Mouse (Mus musculus): ENCODE results near the gene Cachd1. TPM values are rescaled to one million over a fixed set of nuclear protein-coding genes. Genes with fewer than 3 reads are reported as not detected.

The Cachd1 gene
- polyA plus RNA-seq, 1 experiment from 2014 or later, result 42.3 TPM

DNA sequence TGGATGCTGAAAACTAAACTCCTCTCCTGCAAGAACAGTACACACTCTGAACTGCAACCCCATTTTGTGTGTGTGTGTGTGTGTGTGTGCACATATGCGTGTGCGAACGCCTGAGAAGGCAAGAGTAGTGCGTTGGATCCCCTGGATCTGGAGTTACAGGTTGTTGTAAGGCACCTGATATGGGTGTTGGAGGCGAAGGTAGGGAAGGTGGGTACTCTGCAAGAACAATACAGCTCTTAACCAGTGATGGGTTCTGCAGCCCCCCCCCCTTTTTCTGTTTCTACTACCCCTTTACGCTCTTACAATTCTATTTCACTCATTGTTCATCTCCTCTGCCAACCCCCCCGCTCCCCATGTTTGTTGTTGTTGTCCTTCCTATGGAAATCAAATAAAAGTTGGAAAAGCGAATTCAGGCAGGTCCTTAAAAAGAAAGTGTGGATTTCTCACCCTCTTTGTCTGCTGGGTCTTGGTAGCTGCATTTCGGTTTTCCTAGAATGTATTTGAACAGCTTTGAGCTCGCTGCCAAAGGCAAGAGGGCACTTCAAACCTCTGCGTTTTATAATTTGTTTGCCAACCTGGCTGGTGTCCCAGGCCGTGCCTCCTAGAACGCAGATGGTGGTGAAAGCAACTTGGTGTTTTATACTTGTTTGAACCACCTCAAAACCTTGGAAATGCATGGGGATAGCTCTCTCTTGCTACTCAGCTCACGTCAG, 24.4 kb downstream of the Cachd1 start:
- DNase-seq (ENCODE audit: low spot score), result no peak
- WGBS, result 92% methylated on average over 14 of the region's 14 CpGs
- Histone ChIP-seq H3K9me3 (ENCODE audit: control insufficient read depth, low read length) (no peaks in the 10 kb centered on the region), H3K27me3 (ENCODE audit: control insufficient read depth, insufficient read depth, low read length) (no peaks in the 10 kb centered on the region), H3K4me1 (ENCODE audit: control insufficient read depth, insufficient read depth, low read length) (peaks cover 34% of the 10 kb centered on the region), H3K4me2 (ENCODE audit: low read depth, severe bottlenecking) (no peak overlapping the region), H3K36me3 (ENCODE audit: control insufficient read depth, insufficient read depth, low read length) (no peaks in the 10 kb centered on the region), H3K9ac (ENCODE audit: low read length) (no peak overlapping the region), H3K4me3 (ENCODE audit: low read depth, low read length) (no peak overlapping the region), H3K27ac (replicated peaks; ENCODE audit: low read depth, low read length) (no peak overlapping the region)
- no peak for ATAC-seq (ENCODE audit: insufficient number of reproducible peaks, low FRiP score, low TSS enrichment, low read depth)

DNA sequence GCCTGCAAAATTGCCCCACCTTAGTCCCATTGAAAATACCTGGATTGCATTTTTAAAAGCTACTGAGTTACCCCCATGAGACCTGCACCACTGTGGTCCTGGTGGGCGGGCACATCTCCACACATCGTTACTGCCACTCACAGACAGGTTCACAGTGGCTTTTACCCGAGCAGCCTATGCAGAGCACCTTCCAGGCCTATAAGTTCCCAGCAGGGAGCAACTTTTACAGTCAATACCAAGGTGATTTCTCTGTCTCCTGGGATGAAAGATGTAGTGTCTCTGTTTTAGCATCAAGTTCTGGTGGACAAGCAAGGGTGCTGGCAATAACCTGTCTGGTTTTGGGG, 24.9 kb downstream of the Cachd1 start:
- no peaks in the 10 kb centered on the region for H3K36me3 ChIP-seq (ENCODE audit: control insufficient read depth, insufficient read depth, low read length)
- WGBS, result 46% methylated on average over 3 of the region's 3 CpGs
- H3K4me3 ChIP-seq (ENCODE audit: low read depth, low read length), result no peak overlapping the region
- no peaks in the 10 kb centered on the region for H3K27me3 ChIP-seq (ENCODE audit: control insufficient read depth, insufficient read depth, low read length)
- H3K9me3 ChIP-seq (ENCODE audit: control insufficient read depth, low read length), result no peaks in the 10 kb centered on the region
- peaks cover 29% of the 10 kb centered on the region for H3K4me1 ChIP-seq (ENCODE audit: control insufficient read depth, insufficient read depth, low read length)
- H3K4me2 ChIP-seq (ENCODE audit: low read depth, severe bottlenecking), result no peak overlapping the region
- H3K9ac ChIP-seq (ENCODE audit: low read length), result no peak overlapping the region
- ATAC-seq (ENCODE audit: insufficient number of reproducible peaks, low FRiP score, low TSS enrichment, low read depth) (no peak), DNase-seq (ENCODE audit: low spot score) (no peak)
- no peak overlapping the region for H3K27ac ChIP-seq (replicated peaks; ENCODE audit: low read depth, low read length)

DNA sequence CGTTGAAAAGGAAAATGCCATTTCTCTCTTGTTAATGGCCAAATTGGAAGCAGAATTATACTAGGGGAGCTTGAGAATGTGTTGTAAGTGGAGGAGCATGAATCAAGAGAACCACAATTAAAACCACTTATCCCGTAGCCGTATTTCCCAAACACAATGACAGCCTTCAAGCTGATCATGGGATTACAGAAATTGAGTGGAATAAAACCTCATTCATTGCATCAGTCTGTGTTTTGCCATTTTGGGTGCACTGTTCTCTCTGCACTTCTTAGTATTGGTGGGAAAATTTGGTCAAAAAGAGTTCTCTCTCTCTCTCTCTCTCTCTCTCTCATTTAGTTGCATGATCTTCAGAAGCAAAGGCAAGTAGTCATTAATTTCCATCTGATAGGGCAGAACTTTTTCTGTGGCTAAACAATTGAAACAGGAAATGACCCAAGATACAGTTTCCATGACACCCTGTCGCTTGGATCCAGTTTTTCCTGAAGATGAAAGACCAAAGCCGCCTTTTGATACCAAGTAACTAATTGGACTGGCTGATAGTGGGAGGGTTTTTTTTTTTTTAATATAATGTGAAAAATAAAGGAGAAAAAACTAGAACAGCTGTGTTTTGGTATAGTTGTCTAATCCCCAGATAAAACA, 34.7 kb downstream of the Cachd1 start:
- H3K27ac ChIP-seq (replicated peaks; ENCODE audit: low read depth, low read length), result no peak overlapping the region
- ATAC-seq (ENCODE audit: insufficient number of reproducible peaks, low FRiP score, low TSS enrichment, low read depth), result no peak

DNA sequence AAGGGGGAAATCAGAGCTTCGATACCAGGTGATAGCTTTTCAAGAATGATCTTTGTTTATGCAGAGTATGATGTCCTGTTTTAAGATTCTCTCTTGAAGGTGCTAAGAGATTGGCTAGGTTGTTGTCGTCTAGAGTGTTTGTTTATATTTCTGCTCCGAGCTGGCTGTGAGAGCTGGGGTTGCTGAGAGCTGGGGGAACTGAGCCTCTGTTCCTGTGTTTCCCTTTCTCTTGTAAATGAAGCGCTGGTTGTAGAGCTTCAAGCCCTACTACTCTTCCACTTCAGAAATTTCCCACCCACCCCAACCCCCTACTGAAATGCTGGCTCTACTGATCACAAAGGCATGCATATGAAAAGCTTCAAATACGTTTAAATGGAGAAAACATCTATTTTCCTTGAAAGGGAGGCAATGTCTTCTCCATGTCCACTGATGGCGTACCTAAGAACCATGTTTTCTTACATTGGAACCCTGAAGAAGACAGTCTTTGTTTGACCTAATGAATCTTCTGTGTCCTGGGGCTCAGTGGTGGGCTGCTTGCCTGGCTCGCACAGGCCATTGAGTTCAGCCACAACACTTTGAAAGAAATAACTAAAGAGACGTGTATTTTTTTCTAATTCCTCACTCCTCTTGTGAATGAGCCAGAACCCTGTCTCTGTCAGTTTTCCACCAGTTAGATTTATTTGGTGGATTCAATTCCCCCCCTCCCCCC, 35.5 kb downstream of the Cachd1 start:
- Histone ChIP-seq H3K9ac (ENCODE audit: low read length) (no peak overlapping the region), H3K27me3 (ENCODE audit: control insufficient read depth, insufficient read depth, low read length) (no peaks in the 10 kb centered on the region), H3K4me2 (ENCODE audit: low read depth, severe bottlenecking) (no peak overlapping the region), H3K36me3 (ENCODE audit: control insufficient read depth, insufficient read depth, low read length) (no peaks in the 10 kb centered on the region), H3K4me3 (ENCODE audit: low read depth, low read length) (no peak overlapping the region), H3K27ac (replicated peaks; ENCODE audit: low read depth, low read length) (no peak overlapping the region), H3K4me1 (ENCODE audit: control insufficient read depth, insufficient read depth, low read length) (no peaks in the 10 kb centered on the region; the same call in 1 of the 2 replicates), H3K9me3 (ENCODE audit: control insufficient read depth, low read length) (no peaks in the 10 kb centered on the region)
- 42% methylated on average over 8 of the region's 8 CpGs for WGBS
- no peak for ATAC-seq (ENCODE audit: insufficient number of reproducible peaks, low FRiP score, low TSS enrichment, low read depth)
- DNase-seq (ENCODE audit: low spot score), result no peak

More for the DNA sequence above, 34.7 kb downstream of the Cachd1 start:
- no peak overlapping the region for H3K4me2 ChIP-seq (ENCODE audit: low read depth, severe bottlenecking)
- DNase-seq (ENCODE audit: low spot score), result no peak
- H3K36me3 ChIP-seq (ENCODE audit: control insufficient read depth, insufficient read depth, low read length), result no peaks in the 10 kb centered on the region
- no peak overlapping the region for H3K4me3 ChIP-seq (ENCODE audit: low read depth, low read length)
- no peaks in the 10 kb centered on the region; the same call in 1 of the 2 replicates for H3K4me1 ChIP-seq (ENCODE audit: control insufficient read depth, insufficient read depth, low read length)
- 21% methylated on average over 5 of the region's 5 CpGs for WGBS
- H3K9me3 ChIP-seq (ENCODE audit: control insufficient read depth, low read length), result no peaks in the 10 kb centered on the region
- H3K9ac ChIP-seq (ENCODE audit: low read length), result no peak overlapping the region
- H3K27me3 ChIP-seq (ENCODE audit: control insufficient read depth, insufficient read depth, low read length), result no peaks in the 10 kb centered on the region

DNA sequence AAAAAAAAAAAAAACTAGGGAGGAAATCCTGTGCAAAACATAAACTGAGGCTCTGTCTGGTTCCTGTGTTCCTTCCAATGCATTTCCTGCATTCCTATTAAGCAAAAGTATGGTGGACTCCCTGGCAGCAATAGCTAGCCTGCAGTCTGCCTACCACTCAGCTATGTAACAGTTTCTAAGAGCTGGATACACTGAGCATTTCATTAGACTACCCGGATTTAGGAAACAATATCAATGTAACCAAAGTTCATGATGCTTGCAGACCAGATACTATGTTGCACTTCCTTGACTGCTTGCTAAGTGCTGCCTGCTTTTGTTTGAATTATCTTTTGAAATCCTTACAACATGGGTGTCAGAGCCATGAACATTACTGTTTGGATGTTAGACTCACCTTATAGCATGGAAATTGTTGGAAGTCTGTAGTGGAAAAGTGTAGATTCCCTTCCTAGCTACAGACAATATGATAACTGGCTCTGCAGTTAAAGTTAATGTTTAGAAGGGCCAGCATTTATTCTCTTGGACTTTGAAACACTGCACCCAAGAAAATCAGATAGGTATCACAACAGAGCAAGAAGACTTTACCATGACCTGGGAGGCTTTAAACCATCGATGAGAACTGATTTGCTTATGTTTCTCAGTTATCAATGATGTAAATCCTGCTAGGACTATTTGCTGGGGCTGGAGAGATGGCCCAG, 37.4 kb downstream of the Cachd1 start:
- H3K36me3 ChIP-seq (ENCODE audit: control insufficient read depth, insufficient read depth, low read length), result no peaks in the 10 kb centered on the region
- H3K4me3 ChIP-seq (ENCODE audit: low read depth, low read length), result no peak overlapping the region
- no peak for DNase-seq (ENCODE audit: low spot score)
- ATAC-seq (ENCODE audit: insufficient number of reproducible peaks, low FRiP score, low TSS enrichment, low read depth), result no peak
- H3K27ac ChIP-seq (replicated peaks; ENCODE audit: low read depth, low read length), result no peak overlapping the region
- 88% methylated on average over 2 of the region's 2 CpGs for WGBS
- H3K27me3 ChIP-seq (ENCODE audit: control insufficient read depth, insufficient read depth, low read length), result no peaks in the 10 kb centered on the region
- H3K4me2 ChIP-seq (ENCODE audit: low read depth, severe bottlenecking), result no peak overlapping the region
- H3K9ac ChIP-seq (ENCODE audit: low read length), result no peak overlapping the region
- H3K9me3 ChIP-seq (ENCODE audit: control insufficient read depth, low read length), result no peaks in the 10 kb centered on the region
- no peaks in the 10 kb centered on the region; the same call in 1 of the 2 replicates for H3K4me1 ChIP-seq (ENCODE audit: control insufficient read depth, insufficient read depth, low read length)

DNA sequence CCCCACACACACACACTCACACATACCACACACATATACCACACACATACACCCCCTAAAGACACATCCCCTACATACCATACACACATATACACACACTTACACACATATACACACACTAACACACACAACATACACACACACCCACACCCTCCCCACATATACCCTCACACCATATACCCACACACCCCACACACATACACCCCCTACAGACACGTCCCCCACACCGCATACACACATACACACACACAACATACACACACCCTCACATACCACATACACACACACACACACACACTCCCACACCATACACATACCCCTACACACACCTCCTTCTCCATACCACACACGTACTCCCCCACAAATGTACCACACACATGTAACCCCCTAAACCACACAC, 42.8 kb downstream of the Cachd1 start:
- peak; percentile 68 for ATAC-seq (ENCODE audit: insufficient number of reproducible peaks, low FRiP score, low TSS enrichment, low read depth)
- Histone ChIP-seq H3K4me1 (ENCODE audit: control insufficient read depth, insufficient read depth, low read length) (no peaks in the 10 kb centered on the region), H3K9ac (ENCODE audit: low read length) (no peak overlapping the region), H3K4me2 (ENCODE audit: low read depth, severe bottlenecking) (no peak overlapping the region), H3K36me3 (ENCODE audit: control insufficient read depth, insufficient read depth, low read length) (no peaks in the 10 kb centered on the region), H3K4me3 (ENCODE audit: low read depth, low read length) (no peak overlapping the region), H3K27me3 (ENCODE audit: control insufficient read depth, insufficient read depth, low read length) (no peaks in the 10 kb centered on the region), H3K27ac (replicated peaks; ENCODE audit: low read depth, low read length) (no peak overlapping the region), H3K9me3 (ENCODE audit: control insufficient read depth, low read length) (no peaks in the 10 kb centered on the region)
- no peak for DNase-seq (ENCODE audit: low spot score)
- WGBS, result 96% methylated on average over 3 of the region's 3 CpGs

DNA sequence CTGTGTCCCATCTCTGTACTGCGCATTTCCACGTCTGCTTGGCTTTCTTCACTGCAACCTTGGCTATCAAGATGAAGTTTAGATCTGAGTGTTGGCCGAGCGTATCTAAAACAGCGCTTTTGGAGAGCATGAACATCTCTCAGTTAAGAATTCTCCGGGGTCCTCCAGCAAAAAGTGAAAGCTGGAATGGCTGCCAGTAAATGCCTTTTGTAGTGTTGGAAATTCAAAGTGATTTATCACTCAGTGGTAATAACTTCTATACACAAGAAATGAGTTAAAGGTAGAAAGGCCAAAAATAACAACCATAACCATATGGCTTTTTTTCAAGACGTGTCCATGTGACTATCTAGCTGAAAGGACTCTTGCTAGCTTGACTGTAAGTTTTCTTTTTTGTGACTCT, 46.1 kb downstream of the Cachd1 start:
- no peak overlapping the region for H3K9ac ChIP-seq (ENCODE audit: low read length)
- no peaks in the 10 kb centered on the region for H3K9me3 ChIP-seq (ENCODE audit: control insufficient read depth, low read length)
- no peak overlapping the region for H3K4me3 ChIP-seq (ENCODE audit: low read depth, low read length)
- WGBS, result 86% methylated on average over 7 of the region's 7 CpGs
- no peak for ATAC-seq (ENCODE audit: insufficient number of reproducible peaks, low FRiP score, low TSS enrichment, low read depth)
- no peak overlapping the region for H3K27ac ChIP-seq (replicated peaks; ENCODE audit: low read depth, low read length)
- DNase-seq (ENCODE audit: low spot score), result no peak
- peaks cover 6% of the 10 kb centered on the region for H3K4me1 ChIP-seq (ENCODE audit: control insufficient read depth, insufficient read depth, low read length)
- no peaks in the 10 kb centered on the region for H3K27me3 ChIP-seq (ENCODE audit: control insufficient read depth, insufficient read depth, low read length)
- H3K4me2 ChIP-seq (ENCODE audit: low read depth, severe bottlenecking), result no peak overlapping the region
- H3K36me3 ChIP-seq (ENCODE audit: control insufficient read depth, insufficient read depth, low read length), result no peaks in the 10 kb centered on the region

DNA sequence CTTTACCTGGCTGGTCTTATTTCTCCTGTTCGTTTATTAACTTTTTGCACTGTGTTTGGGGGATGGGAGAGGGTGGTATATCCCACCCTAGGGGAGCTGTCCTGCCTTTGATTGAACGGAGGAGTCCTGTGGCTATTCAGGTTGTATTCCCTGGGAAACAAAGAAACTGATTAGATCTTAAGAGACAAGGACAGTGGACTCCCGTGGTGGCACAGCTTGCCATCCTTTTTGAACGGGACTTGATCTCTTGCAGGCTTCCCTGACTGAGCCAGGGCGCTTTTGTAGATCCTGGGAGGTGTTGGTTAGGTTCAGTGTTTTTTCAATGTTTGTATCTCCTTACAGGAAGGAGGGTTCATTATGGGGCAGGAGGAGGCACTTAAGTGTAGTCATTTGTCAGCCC, 50.9 kb downstream of the Cachd1 start:
- H3K9ac ChIP-seq (ENCODE audit: low read length), result no peak overlapping the region
- H3K9me3 ChIP-seq (ENCODE audit: control insufficient read depth, low read length), result no peaks in the 10 kb centered on the region
- no peaks in the 10 kb centered on the region for H3K27me3 ChIP-seq (ENCODE audit: control insufficient read depth, insufficient read depth, low read length)
- peaks cover 18% of the 10 kb centered on the region for H3K4me1 ChIP-seq (ENCODE audit: control insufficient read depth, insufficient read depth, low read length)
- no peak overlapping the region for H3K4me2 ChIP-seq (ENCODE audit: low read depth, severe bottlenecking)
- DNase-seq (ENCODE audit: low spot score) (no peak), ATAC-seq (ENCODE audit: insufficient number of reproducible peaks, low FRiP score, low TSS enrichment, low read depth) (no peak)
- no peak overlapping the region for H3K27ac ChIP-seq (replicated peaks; ENCODE audit: low read depth, low read length)
- no peaks in the 10 kb centered on the region for H3K36me3 ChIP-seq (ENCODE audit: control insufficient read depth, insufficient read depth, low read length)
- H3K4me3 ChIP-seq (ENCODE audit: low read depth, low read length), result no peak overlapping the region
- WGBS, result 7% methylated on average over 5 of the region's 5 CpGs
